Mouse (Mus musculus) erythroblast, embryonic 14.5 days (primary cell): ENCODE results near the gene Casp9.

Experiments
- GATA1 ChIP-seq: IDR thresholded peaks from 2 replicates; pipeline ENCODE4 v1.6.1; 2012; ENCODE audit warnings: low read length, inconsistent platforms, mixed read lengths
- TAL1 ChIP-seq: IDR thresholded peaks from 3 replicates; pipeline ENCODE4 v1.6.1; 2012; ENCODE audit warnings: low read length, inconsistent platforms, mixed read lengths

DNA sequence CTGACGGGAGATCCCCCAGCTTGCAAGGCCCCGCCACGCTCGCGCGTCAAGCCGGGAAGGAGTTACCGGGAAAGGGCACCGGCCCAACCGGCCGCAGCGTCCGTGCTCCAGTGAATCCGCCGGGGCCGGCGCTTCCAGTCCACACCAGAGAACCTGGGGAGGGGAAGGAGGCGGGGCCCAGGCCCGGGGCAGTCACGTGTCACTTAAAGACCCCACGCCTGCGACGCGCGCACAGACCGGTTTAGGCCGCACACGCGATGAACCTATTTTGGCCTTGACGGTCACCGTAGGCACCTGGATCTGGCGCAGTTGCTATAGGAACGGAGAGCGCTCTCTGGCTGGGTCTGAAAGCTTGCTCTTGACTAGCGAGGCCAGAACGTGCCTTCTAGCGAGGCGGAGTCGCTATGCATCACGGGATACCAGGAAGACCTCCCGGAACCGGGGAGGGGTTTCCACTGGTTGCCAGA is 2.9 kb upstream of the Casp9 start, which contains the start of gene Dnajc16:
- TF ChIP-seq TAL1 (no peak), GATA1 (no peak)
